Mouse (Mus musculus) midbrain, embryonic 14.5 days (tissue): ENCODE results near the gene Ptrh2. TPM values are rescaled to one million over a fixed set of nuclear protein-coding genes. Genes with fewer than 3 reads are reported as not detected.

ENCODE experiments used
- ATAC-seq: fragments of 200-750 bp; cut with Nextera tagmentation; 2 replicates; pipeline ENCODE4 v1.8.0; 2017; ENCODE audit warnings: moderate number of reproducible peaks, moderate library complexity; ENCODE audit not compliant: low FRiP score, low TSS enrichment
- DNase-seq: peaks from one replicate; pipeline ENCODE4 v3.0.0-alpha.2; 2015
- H3K27ac ChIP-seq: fragments of 300-500 bp; sonication (generic); replicated peaks from 2 replicates; pipeline ENCODE4 v1.5.1; 2014; ENCODE audit warnings: mild to moderate bottlenecking, low read depth, low read length, moderate library complexity
- H3K27me3 ChIP-seq: fragments of 300-500 bp; sonication (generic); 2 replicates; pipeline ENCODE4 v1.6.1; 2014; ENCODE audit warnings: low read length, control low read depth, mixed read lengths; ENCODE audit not compliant: control insufficient read depth, insufficient read depth
- H3K36me3 ChIP-seq: fragments of 300-500 bp; sonication (generic); 2 replicates; pipeline ENCODE4 v1.6.1; 2014; ENCODE audit warnings: low read length, control low read depth; ENCODE audit not compliant: control insufficient read depth, insufficient read depth
- H3K4me1 ChIP-seq: fragments of 300-500 bp; sonication (generic); 2 replicates; pipeline ENCODE4 v1.6.1; 2014; ENCODE audit warnings: mild to moderate bottlenecking, antibody characterized with exemption, low read length, control low read depth; ENCODE audit not compliant: control insufficient read depth, insufficient read depth
- H3K4me2 ChIP-seq: fragments of 300-500 bp; sonication (generic); 2 replicates; pipeline ENCODE4 v1.6.1; 2014; ENCODE audit warnings: mild to moderate bottlenecking, low read length, moderate library complexity
- H3K4me3 ChIP-seq: fragments of 300-500 bp; sonication (generic); replicated peaks from 2 replicates; pipeline ENCODE4 v1.5.1; 2014; ENCODE audit warnings: low read depth, low read length
- H3K9ac ChIP-seq: fragments of 300-500 bp; sonication (generic); replicated peaks from 2 replicates; pipeline ENCODE4 v1.6.1; 2014; ENCODE audit warnings: mild to moderate bottlenecking, low read length, moderate library complexity
- H3K9me3 ChIP-seq: fragments of 300-500 bp; sonication (generic); 2 replicates; pipeline ENCODE4 v1.6.1; 2016; ENCODE audit warnings: low read length, control low read depth, mixed read lengths; ENCODE audit not compliant: control insufficient read depth
- WGBS: fragments of 180-500 bp; shearing (Covaris S2); extraction: QIAGEN DNeasy Blood & Tissue Kit; methylation state at CpG from one replicate; pipeline ENCODE4 v1.1.7; 2014; 5-methylcytosine and 5-hydroxymethylcytosine counted together
- polyA plus RNA-seq: library from polyadenylated mRNA; unstranded; fragments of >200 nt; fragmentation: Nextera tagmentation; extraction: Ambion mirVana; gene quantifications from 2 replicates; pipeline ENCODE4 v1.2.1, GENCODE M21; 2014

Gene Ptrh2
- polyA plus RNA-seq, 1 experiment from 2014 or later: 34.9 TPM

DNA sequence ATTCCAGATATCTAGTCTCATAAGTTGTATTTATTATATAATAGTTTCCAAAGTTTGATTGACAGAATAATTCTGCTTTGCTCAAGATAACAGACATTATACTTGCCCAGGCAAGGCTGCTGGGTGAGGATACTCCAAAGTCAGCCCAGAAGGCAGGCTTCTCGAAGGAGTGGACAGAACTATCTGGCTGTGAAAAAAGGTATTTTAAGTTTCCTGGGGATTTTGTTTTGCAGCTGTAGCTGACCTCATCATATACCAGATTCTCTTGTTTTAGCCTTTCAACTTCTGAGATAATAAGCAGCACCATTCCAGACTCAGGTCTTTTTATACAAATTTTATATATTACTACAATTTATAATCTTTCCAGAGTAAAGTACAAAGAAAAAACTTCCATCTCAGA, 34.2 kb upstream of the Ptrh2 start:
- no peak overlapping the region for H3K27ac ChIP-seq
- H3K4me3 ChIP-seq: no peak overlapping the region
- no peaks in the 10 kb centered on the region for H3K27me3 ChIP-seq
- H3K36me3 ChIP-seq: 0 out of 2 replicates have a peak, but pooled peaks cover 2% of the 10 kb centered on the region
- H3K4me1 ChIP-seq: no peaks in the 10 kb centered on the region
- 89% methylated on average over 1 of the region's 1 CpGs for WGBS
- ATAC-seq: no peak
- H3K9ac ChIP-seq: no peak overlapping the region
- no peaks in the 10 kb centered on the region for H3K9me3 ChIP-seq
- DNase-seq: no peak
- no peak overlapping the region for H3K4me2 ChIP-seq

DNA sequence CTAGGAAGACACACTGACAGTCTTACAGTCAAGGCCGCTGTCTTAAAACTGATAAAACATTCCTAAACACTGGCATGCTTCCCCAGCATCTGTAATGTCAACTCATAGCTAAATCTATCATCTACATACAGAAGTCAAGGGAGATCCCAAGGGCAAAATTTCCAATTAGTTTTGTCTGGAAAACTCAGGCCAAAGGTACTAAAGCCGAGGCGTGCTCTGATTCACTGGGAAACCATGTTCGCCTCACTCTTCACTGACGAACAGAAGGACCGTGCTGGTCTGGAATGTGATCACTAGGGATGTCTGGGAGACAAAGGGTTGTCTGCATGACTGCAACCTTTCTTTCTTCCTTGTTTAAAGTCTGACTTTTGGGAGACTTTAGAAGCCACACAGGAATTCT, 33.1 kb upstream of the Ptrh2 start:
- DNase-seq: no peak
- no peak for ATAC-seq
- H3K4me2 ChIP-seq: no peak overlapping the region
- 0 out of 2 replicates have a peak, but pooled peaks cover 2% of the 10 kb centered on the region for H3K36me3 ChIP-seq
- no peak overlapping the region for H3K27ac ChIP-seq
- 35% methylated on average over 6 of the region's 6 CpGs for WGBS
- H3K4me1 ChIP-seq: no peaks in the 10 kb centered on the region
- no peak overlapping the region for H3K4me3 ChIP-seq
- no peaks in the 10 kb centered on the region for H3K9me3 ChIP-seq
- H3K9ac ChIP-seq: no peak overlapping the region
- H3K27me3 ChIP-seq: no peaks in the 10 kb centered on the region

GRCm38 (mm10) chr11:86652578-86652979, 31.2 kb upstream of the Ptrh2 start:
- H3K9ac ChIP-seq: no peak overlapping the region
- no peak for ATAC-seq
- H3K27ac ChIP-seq: no peak overlapping the region
- no peak overlapping the region for H3K4me2 ChIP-seq
- H3K9me3 ChIP-seq: no peaks in the 10 kb centered on the region
- 94% methylated on average over 4 of the region's 4 CpGs for WGBS
- no peaks in the 10 kb centered on the region for H3K27me3 ChIP-seq
- no peak for DNase-seq
- H3K4me1 ChIP-seq: no peaks in the 10 kb centered on the region
- no peak overlapping the region for H3K4me3 ChIP-seq
- 0 out of 2 replicates have a peak, but pooled peaks cover 2% of the 10 kb centered on the region for H3K36me3 ChIP-seq

GRCm38 (mm10) chr11:86653446-86653845, 30.3 kb upstream of the Ptrh2 start:
- no peaks in the 10 kb centered on the region for H3K9me3 ChIP-seq
- no peak overlapping the region for H3K27ac ChIP-seq
- ATAC-seq (no peak), DNase-seq (peak; percentile 86)
- H3K4me3 ChIP-seq: no peak overlapping the region
- H3K9ac ChIP-seq: no peak overlapping the region
- H3K36me3 ChIP-seq: peaks cover under 1% of the 10 kb centered on the region; the same call in 1 of the 2 replicates
- H3K4me2 ChIP-seq: no peak overlapping the region
- no peaks in the 10 kb centered on the region for H3K4me1 ChIP-seq
- no peaks in the 10 kb centered on the region for H3K27me3 ChIP-seq
- 48% methylated on average over 3 of the region's 3 CpGs for WGBS

DNA sequence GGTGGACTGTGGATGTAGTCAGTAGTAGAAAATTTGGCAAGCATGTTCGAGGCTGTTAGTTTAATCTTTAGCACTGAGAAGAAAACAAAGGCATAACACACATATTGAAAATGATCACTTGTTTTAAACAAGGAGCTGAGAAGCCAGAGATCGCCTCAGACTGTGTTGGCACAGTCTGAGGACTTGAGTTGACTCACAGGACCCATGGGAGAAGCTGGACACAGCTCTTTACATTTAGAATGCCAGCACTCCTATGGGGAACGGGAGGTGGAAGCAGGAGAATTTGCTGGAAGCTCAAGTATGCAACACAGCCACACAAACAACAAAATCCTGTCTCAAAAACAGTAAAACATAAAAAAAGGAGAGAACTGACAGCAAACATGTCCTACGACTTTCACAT, 29.7 kb upstream of the Ptrh2 start:
- ATAC-seq (no peak), DNase-seq (no peak)
- peaks cover 6% of the 10 kb centered on the region; the same call in 1 of the 2 replicates for H3K36me3 ChIP-seq
- no peak overlapping the region for H3K9ac ChIP-seq
- WGBS: 91% methylated on average over 4 of the region's 4 CpGs
- no peak overlapping the region for H3K4me2 ChIP-seq
- no peaks in the 10 kb centered on the region for H3K27me3 ChIP-seq
- H3K9me3 ChIP-seq: no peaks in the 10 kb centered on the region
- no peaks in the 10 kb centered on the region for H3K4me1 ChIP-seq
- H3K27ac ChIP-seq: no peak overlapping the region
- H3K4me3 ChIP-seq: no peak overlapping the region

DNA sequence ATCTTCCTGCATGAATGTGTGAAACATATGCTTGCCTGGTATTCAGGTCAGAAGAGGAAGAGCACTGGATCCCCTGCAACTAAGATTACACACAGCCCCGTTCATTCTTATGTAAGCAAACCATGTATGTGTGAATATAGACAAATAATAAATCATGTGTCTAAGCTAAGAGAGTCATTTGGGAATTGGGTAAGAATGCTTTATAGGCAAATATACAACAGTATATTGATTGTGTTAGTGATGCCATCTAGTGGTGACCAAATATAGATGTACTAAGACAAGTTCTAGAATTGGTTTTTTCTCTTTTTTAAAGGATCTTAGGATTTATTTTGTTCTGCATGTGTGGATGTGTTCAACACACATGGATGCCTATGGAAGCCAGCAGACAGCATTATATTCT, 28.1 kb upstream of the Ptrh2 start:
- H3K27ac ChIP-seq: no peak overlapping the region
- peak; percentile 75 for DNase-seq
- ATAC-seq: no peak
- no peaks in the 10 kb centered on the region for H3K9me3 ChIP-seq
- no peak overlapping the region for H3K4me2 ChIP-seq
- H3K27me3 ChIP-seq: no peaks in the 10 kb centered on the region
- no peak overlapping the region for H3K4me3 ChIP-seq
- WGBS: 85% methylated on average over 1 of the region's 1 CpGs
- H3K9ac ChIP-seq: no peak overlapping the region
- no peaks in the 10 kb centered on the region for H3K4me1 ChIP-seq
- peaks cover 16% of the 10 kb centered on the region for H3K36me3 ChIP-seq

GRCm38 (mm10) chr11:86656849-86657567, 26.8 kb upstream of the Ptrh2 start:
- Histone ChIP-seq H3K9me3 (no peaks in the 10 kb centered on the region), H3K27ac (no peak overlapping the region), H3K4me3 (no peak overlapping the region), H3K4me1 (no peaks in the 10 kb centered on the region), H3K4me2 (no peak overlapping the region), H3K9ac (no peak overlapping the region), H3K36me3 (peaks cover 28% of the 10 kb centered on the region), H3K27me3 (no peaks in the 10 kb centered on the region)
- 91% methylated on average over 4 of the region's 4 CpGs for WGBS
- no peak for ATAC-seq
- DNase-seq: no peak

- no peak overlapping the region for H3K27ac ChIP-seq
- ATAC-seq (no peak), DNase-seq (no peak)
- H3K9ac ChIP-seq: no peak overlapping the region
- no peaks in the 10 kb centered on the region for H3K4me1 ChIP-seq
- H3K4me2 ChIP-seq: no peak overlapping the region
- no peak overlapping the region for H3K4me3 ChIP-seq
- no peaks in the 10 kb centered on the region for H3K27me3 ChIP-seq
- no peaks in the 10 kb centered on the region for H3K9me3 ChIP-seq
- peaks cover 34% of the 10 kb centered on the region for H3K36me3 ChIP-seq
These were observed 25.9 kb upstream of the Ptrh2 start for GRCm38 (mm10) chr11:86657863-86658262.
